ENCODE assay signal across 9 mouse cellular contexts in genomic region chr2:181302041-181302440, GRCm38 (mm10). TPM values are rescaled to one million over a fixed set of nuclear protein-coding genes. Genes with fewer than 3 reads are reported as not detected.
DNase-seq lines count a peak whose midpoint lies in the region; ATAC-seq and TF ChIP-seq lines count a peak whose summit lies in the region.
"Had no signal": no experiment of that assay in that cellular context is flagged by ENCODE, and none has a peak within 500 bp of the region (broad histone marks: within the 10 kb centered on the region; RNA-seq: fewer than 3 reads in every experiment).

No protein-coding gene starts in this region.

- H3K9me3 ChIP-seq in intestine, postnatal 0 days (ENCODE audit: control insufficient read depth) = no peaks in the 10 kb centered on the region
- no peaks in the 10 kb centered on the region for H3K9me3 ChIP-seq in intestine, embryonic 15.5 days
- peaks cover 2% of the 10 kb centered on the region for H3K9me3 ChIP-seq in CH12.LX (replicated peaks; ENCODE audit: low read length)
- H3K9me3 ChIP-seq in limb, embryonic 11.5 days (ENCODE audit: control insufficient read depth, low read length) = no peaks in the 10 kb centered on the region
- no peaks in the 10 kb centered on the region for H3K9me3 ChIP-seq in heart, embryonic 11.5 days (replicated peaks; ENCODE audit: control insufficient read depth, low read length)

- peaks cover 12% of the 10 kb centered on the region for H3K36me3 ChIP-seq in intestine, postnatal 0 days (ENCODE audit: control insufficient read depth, insufficient read depth)
- peaks cover 3% of the 10 kb centered on the region; the same call in 1 of the 2 replicates for H3K36me3 ChIP-seq in intestine, embryonic 15.5 days
- peaks cover 2 to 19% of the 10 kb centered on the region in 2 experiments for H3K36me3 ChIP-seq in CH12.LX (replicated peaks in 1 of 2; ENCODE audit: control insufficient read depth in 1 of 2, insufficient read depth in 1 of 2, low read length in 1 of 2)
- H3K36me3 ChIP-seq in limb, embryonic 11.5 days (ENCODE audit: control insufficient read depth, insufficient read depth, low read length) = no peaks in the 10 kb centered on the region; the same call in 1 of the 2 replicates
- H3K36me3 ChIP-seq in heart, embryonic 11.5 days (ENCODE audit: control insufficient read depth, insufficient read depth, low read length) = peaks cover 12% of the 10 kb centered on the region

- ATAC-seq in intestine, postnatal 0 days = no peak
- no peak for ATAC-seq in intestine, embryonic 15.5 days
- no peak for ATAC-seq in limb, embryonic 11.5 days (ENCODE audit: insufficient number of reproducible peaks, low FRiP score, low TSS enrichment, low read depth)
- no peak for ATAC-seq in cerebellum, adult (ENCODE audit: insufficient number of reproducible peaks, low FRiP score, low TSS enrichment)
- no peak for ATAC-seq in heart, embryonic 11.5 days (replicated peaks; ENCODE audit: insufficient number of reproducible peaks, low FRiP score, low TSS enrichment)

- no peak overlapping the region for H3K27ac ChIP-seq in intestine, postnatal 0 days (ENCODE audit: low read depth, low read length)
- H3K27ac ChIP-seq in intestine, embryonic 15.5 days = no peak overlapping the region
- no peak overlapping the region for H3K27ac ChIP-seq in CH12.LX (ENCODE audit: insufficient read depth, low read depth)
- no peak overlapping the region for H3K27ac ChIP-seq in limb, embryonic 11.5 days (replicated peaks; ENCODE audit: low read depth, low read length)
- no peak overlapping the region for H3K27ac ChIP-seq in heart, embryonic 11.5 days (ENCODE audit: low read depth, low read length)

- no peak overlapping the region for H3K4me3 ChIP-seq in intestine, postnatal 0 days (ENCODE audit: low read depth, low read length)
- H3K4me3 ChIP-seq in intestine, embryonic 15.5 days (replicated peaks) = no peak overlapping the region
- no peak overlapping the region for H3K4me3 ChIP-seq in CH12.LX (replicated peaks in 1 of 3; ENCODE audit: low read depth in 2 of 3, low read length in 2 of 3, poor library complexity in 1 of 3)
- no peak overlapping the region for H3K4me3 ChIP-seq in limb, embryonic 11.5 days (ENCODE audit: low read depth, low read length)
- H3K4me3 ChIP-seq in heart, embryonic 11.5 days (ENCODE audit: low read depth, low read length) = no peak overlapping the region
- H3K4me3 ChIP-seq: heart, embryonic 12.5 days had no signal

- 27% methylated on average over 3 of the region's 3 CpGs for WGBS in intestine, postnatal 0 days
- 26% methylated on average over 3 of the region's 3 CpGs for WGBS in intestine, embryonic 15.5 days
- 16% methylated on average over 3 of the region's 3 CpGs for WGBS in limb, embryonic 11.5 days
- WGBS in heart, embryonic 11.5 days (ENCODE audit: insufficient replicate concordance) = 14% methylated on average over 3 of the region's 3 CpGs

- TF ChIP-seq POLR2A in CH12.LX (IDR thresholded peaks at IDR 0.05; ENCODE audit: low read depth, low read length) = no peak

- no peaks in the 10 kb centered on the region for H3K79me2 ChIP-seq in CH12.LX (replicated peaks; ENCODE audit: control insufficient read depth, extremely low read depth, insufficient read depth, poor library complexity, severe bottlenecking)

- in situ Hi-C loops in CH12.LX (cut with MboI; ENCODE audit: low pct_ligation_motif_present, low pct_unique_long_range_greater_than_20kb, low sequenced_read_pairs) = no loop called here

- DNase-seq in CH12.LX (ENCODE audit: extremely low read depth) (no peak), R1 (ENCODE audit: low read depth, low spot score) (peak; percentile 90)
- peak; percentile 65 for DNase-seq in limb, embryonic 11.5 days (ENCODE audit: low spot score)
- no peak for DNase-seq in right cerebral cortex, postnatal 36 days (ENCODE audit: low spot score in 2 of 2)

- H3K27me3 ChIP-seq in intestine, postnatal 0 days (replicated peaks; ENCODE audit: control insufficient read depth, insufficient read depth, low read length) = no peaks in the 10 kb centered on the region
- H3K27me3 ChIP-seq in intestine, embryonic 15.5 days (replicated peaks) = peaks cover 12% of the 10 kb centered on the region
- H3K27me3 ChIP-seq in CH12.LX (replicated peaks) = no peaks in the 10 kb centered on the region
- peaks cover 10% of the 10 kb centered on the region for H3K27me3 ChIP-seq in limb, embryonic 11.5 days (ENCODE audit: control insufficient read depth, insufficient read depth, low read length)
- H3K27me3 ChIP-seq in heart, embryonic 11.5 days (ENCODE audit: control insufficient read depth, insufficient read depth, low read length) = peaks cover 21% of the 10 kb centered on the region

- TF ChIP-seq EP300 in CH12.LX (IDR thresholded peaks at IDR 0.05; ENCODE audit: low read length) = no peak

- H3K9ac ChIP-seq in intestine, postnatal 0 days (ENCODE audit: low read depth, low read length) = no peak overlapping the region
- H3K9ac ChIP-seq in intestine, embryonic 15.5 days = no peak overlapping the region
- no peak overlapping the region for H3K9ac ChIP-seq in CH12.LX (ENCODE audit: insufficient read depth, low read depth)
- H3K9ac ChIP-seq in limb, embryonic 11.5 days (ENCODE audit: low read length) = no peak overlapping the region
- no peak overlapping the region for H3K9ac ChIP-seq in heart, embryonic 11.5 days (ENCODE audit: low read depth, low read length)
- H3K9ac ChIP-seq: heart, embryonic 12.5 days had no signal

- H3K4me2 ChIP-seq in intestine, postnatal 0 days (replicated peaks; ENCODE audit: low read depth) = no peak overlapping the region
- no peak overlapping the region for H3K4me2 ChIP-seq in intestine, embryonic 15.5 days (replicated peaks)
- no peak overlapping the region for H3K4me2 ChIP-seq in CH12.LX (ENCODE audit: insufficient read depth, low read depth, poor library complexity, severe bottlenecking)
- no peak overlapping the region for H3K4me2 ChIP-seq in limb, embryonic 11.5 days (ENCODE audit: low read depth, severe bottlenecking)
- no peak overlapping the region for H3K4me2 ChIP-seq in heart, embryonic 11.5 days
- H3K4me2 ChIP-seq: heart, embryonic 12.5 days had no signal

- dilution Hi-C loops in CH12.LX (cut with MboI; ENCODE audit: extremely low pct_ligation_motif_present, extremely low pct_unique_long_range_greater_than_20kb, low sequenced_read_pairs) = no loop called here

- TF ChIP-seq RAD21 in CH12.LX (IDR thresholded peaks at IDR 0.05; ENCODE audit: low read depth, low read length) = no peak; the same call in 1 of the 2 replicates

- 0 out of 2 replicates have a peak, but pooled peaks have one; percentile 9 for TF ChIP-seq CTCF in intestine, postnatal 0 days (IDR thresholded peaks at IDR 0.05; ENCODE audit: low read depth)
- no peak for TF ChIP-seq CTCF in CH12.LX (conservative IDR thresholded peaks at IDR 0.05 in 1 of 2, IDR thresholded peaks at IDR 0.05 in 1 of 2; ENCODE audit: low read depth in 2 of 2, low read length in 2 of 2)

- no peaks in the 10 kb centered on the region for H3K4me1 ChIP-seq in intestine, postnatal 0 days (replicated peaks; ENCODE audit: control insufficient read depth, insufficient read depth, low read length)
- H3K4me1 ChIP-seq in intestine, embryonic 15.5 days (replicated peaks) = no peaks in the 10 kb centered on the region
- H3K4me1 ChIP-seq in CH12.LX (ENCODE audit: control insufficient read depth in 1 of 2, insufficient read depth in 2 of 2) = peaks cover 2 to 5% of the 10 kb centered on the region in 2 experiments; a peak in 2 of 4 replicates
- no peaks in the 10 kb centered on the region for H3K4me1 ChIP-seq in limb, embryonic 11.5 days (ENCODE audit: control insufficient read depth, insufficient read depth, low read length)
- no peaks in the 10 kb centered on the region for H3K4me1 ChIP-seq in heart, embryonic 11.5 days (ENCODE audit: control insufficient read depth, insufficient read depth, low read length)
- H3K4me1 ChIP-seq: heart, embryonic 12.5 days had no signal

TF ChIP-seq in CH12.LX, 34 proteins besides CTCF, POLR2A, EP300 and RAD21:
- TF ChIP-seq SIN3A (IDR thresholded peaks at IDR 0.05; ENCODE audit: low read length) (peak; percentile 79), ETS1 (conservative IDR thresholded peaks at IDR 0.05; ENCODE audit: low read depth, low read length) (no peak), CHD1 (IDR thresholded peaks at IDR 0.05; ENCODE audit: low read depth, low read length) (no peak), MYC (IDR thresholded peaks at IDR 0.05; ENCODE audit: low read depth, low read length) (no peak), TCF12 (IDR thresholded peaks at IDR 0.05; ENCODE audit: low read depth, low read length) (no peak)

RNA-seq across cellular contexts. Expression of gene Stmn3, which starts 12.3 kb away (rescaled TPM):
- 28.9 and 32.3 TPM in 2 replicates for polyA plus RNA-seq in intestine, postnatal 0 days (2015; fragmentation: Nextera tagmentation; extraction: Ambion mirVana)
- 44.0 and 44.1 TPM in 2 replicates for polyA plus RNA-seq in intestine, embryonic 15.5 days (2015; fragmentation: Nextera tagmentation; extraction: Ambion mirVana)
- total RNA-seq in CH12.LX (2012; rRNA removed) (not detected in 2 replicates), CH12.LX (2014; rRNA removed) (not detected in 2 replicates)
- not detected in 2 replicates for polyA plus RNA-seq in CH12.LX (2012; ENCODE audit: insufficient read length, low read depth)
- polyA plus RNA-seq in limb, embryonic 11.5 days (2014; fragmentation: Nextera tagmentation; extraction: Ambion mirVana) = 0.84 and 0.91 TPM in 2 replicates
- polyA plus RNA-seq in heart, embryonic 11.5 days (2014; fragmentation: Nextera tagmentation; extraction: Ambion mirVana) = 0.52 and 0.83 TPM in 2 replicates

RNA-seq across cellular contexts. Expression of gene Gmeb2, which starts 14.2 kb away (rescaled TPM):
- 5.4 and 5.8 TPM in 2 replicates for polyA plus RNA-seq in intestine, postnatal 0 days (2015; fragmentation: Nextera tagmentation; extraction: Ambion mirVana)
- 11.3 and 13.2 TPM in 2 replicates for polyA plus RNA-seq in intestine, embryonic 15.5 days (2015; fragmentation: Nextera tagmentation; extraction: Ambion mirVana)
- 14.2 and 17.3 TPM in 2 replicates for total RNA-seq in CH12.LX (2012; rRNA removed)
- 11.1 and 11.6 TPM in 2 replicates for total RNA-seq in CH12.LX (2014; rRNA removed)
- 20.4 and 20.7 TPM in 2 replicates for polyA plus RNA-seq in CH12.LX (2012; ENCODE audit: insufficient read length, low read depth)
- 19.7 and 21.3 TPM in 2 replicates for polyA plus RNA-seq in limb, embryonic 11.5 days (2014; fragmentation: Nextera tagmentation; extraction: Ambion mirVana)
- 9.1 TPM in 2 replicates for polyA plus RNA-seq in heart, embryonic 11.5 days (2014; fragmentation: Nextera tagmentation; extraction: Ambion mirVana)

RNA-seq across cellular contexts. Expression of gene Rtel1, which starts 17.5 kb away (rescaled TPM):
- 10.0 and 10.5 TPM in 2 replicates for polyA plus RNA-seq in intestine, postnatal 0 days (2015; fragmentation: Nextera tagmentation; extraction: Ambion mirVana)
- polyA plus RNA-seq in intestine, embryonic 15.5 days (2015; fragmentation: Nextera tagmentation; extraction: Ambion mirVana) = 30.3 and 32.8 TPM in 2 replicates
- total RNA-seq in CH12.LX (2012; rRNA removed) = 65.4 and 83.8 TPM in 2 replicates
- total RNA-seq in CH12.LX (2014; rRNA removed) = 67.6 and 74.9 TPM in 2 replicates
- polyA plus RNA-seq in CH12.LX (2012; ENCODE audit: insufficient read length, low read depth) = 70.7 and 89.2 TPM in 2 replicates
- polyA plus RNA-seq in limb, embryonic 11.5 days (2014; fragmentation: Nextera tagmentation; extraction: Ambion mirVana) = 63.0 and 63.7 TPM in 2 replicates
- 33.3 and 34.8 TPM in 2 replicates for polyA plus RNA-seq in heart, embryonic 11.5 days (2014; fragmentation: Nextera tagmentation; extraction: Ambion mirVana)

Comparison
In these comparisons a context has a peak if more than half of its experiments do, and no peak if none do; other contexts are left out.
1. DNase-seq: peak in R1 (single experiment) and limb, embryonic 11.5 days (single experiment); none in CH12.LX (single experiment) and right cerebral cortex, postnatal 36 days (0 of 2).
2. RNA of gene Stmn3, which starts 12.3 kb away (polyA plus RNA-seq): 44.0 to 44.1 TPM in intestine, embryonic 15.5 days and 28.9 to 32.3 TPM in intestine, postnatal 0 days; 0.84 to 0.91 TPM in limb, embryonic 11.5 days, 0.52 to 0.83 TPM in heart, embryonic 11.5 days and not detected in CH12.LX; every median in the first group is over 10 times any median in the second.